Mouse (Mus musculus): ENCODE results near the gene Med17.

DNA sequence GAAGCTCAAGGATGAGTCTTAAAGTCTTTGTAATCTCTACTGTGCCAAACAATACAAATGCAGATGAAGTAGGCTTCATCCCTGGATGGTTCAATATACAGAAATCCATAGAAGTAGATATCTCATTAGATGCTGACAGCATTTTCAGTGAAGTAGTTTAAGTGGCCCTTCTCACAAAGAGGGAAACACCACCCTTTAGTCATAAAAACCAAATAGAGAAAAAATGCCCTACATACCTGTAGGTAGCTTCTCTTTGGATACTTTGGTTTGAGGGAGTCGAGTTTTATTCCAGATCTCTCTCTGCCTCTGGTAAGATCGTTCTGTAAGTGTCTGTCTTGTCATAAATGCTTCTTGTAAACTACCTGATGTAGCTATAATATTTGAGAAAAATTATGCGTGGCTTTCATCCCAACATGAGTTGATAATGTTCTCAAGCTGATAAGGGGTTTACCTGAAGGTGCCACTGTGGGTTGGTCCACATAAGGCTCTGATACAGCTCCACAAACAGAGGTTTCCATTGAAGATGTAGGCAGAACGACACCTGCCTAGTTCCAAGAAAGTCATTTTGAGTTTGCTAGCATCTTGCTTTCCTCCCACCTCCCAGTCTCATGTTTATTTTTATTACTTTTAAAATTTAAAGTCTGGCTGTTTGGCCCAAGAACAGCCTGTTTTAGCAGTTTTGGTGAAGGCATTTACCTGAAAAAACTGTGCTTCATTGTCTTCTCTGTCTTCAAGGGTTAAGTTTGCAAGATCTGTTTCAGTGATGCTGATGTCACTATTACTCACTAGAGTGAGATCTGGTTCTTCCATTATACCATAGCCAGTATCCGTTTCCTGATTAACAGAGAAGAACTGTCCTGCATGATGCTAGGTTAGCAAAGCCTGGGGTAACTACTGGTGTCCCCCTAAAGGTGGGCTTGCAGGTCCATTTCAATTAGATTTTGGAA, 37.8 kb upstream of the Med17 start:
- TF ChIP-seq CTCF (IDR thresholded peaks at IDR 0.05; ENCODE audit: insufficient read depth, low read depth, low read length) (no peak), POLR2A (IDR thresholded peaks at IDR 0.05; ENCODE audit: insufficient read depth, low read depth, low read length) (no peak)
